ENCODE assay signal across 24 mouse cellular contexts in the genomic region with DNA sequence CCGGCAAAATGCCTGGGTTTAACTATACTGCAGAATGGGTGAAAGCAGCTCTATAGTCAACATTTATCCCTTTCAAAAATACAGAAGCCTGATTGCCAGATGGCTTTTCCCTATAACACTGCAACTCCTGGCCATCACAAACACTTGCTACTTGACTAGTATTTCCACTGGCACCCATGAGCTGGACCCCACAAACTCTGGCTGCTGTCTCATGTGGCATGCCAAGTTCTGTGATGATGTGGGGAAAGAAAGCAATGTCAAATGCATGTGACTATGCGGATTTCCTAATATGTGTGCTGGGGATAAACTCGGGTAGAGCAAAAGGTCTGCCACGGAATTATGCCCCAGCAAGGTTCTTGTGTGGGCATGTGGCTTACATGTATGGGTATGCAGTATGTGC. TPM values are rescaled to one million over a fixed set of nuclear protein-coding genes. Genes with fewer than 3 reads are reported as not detected.
DNase-seq lines count a peak whose midpoint lies in the region; ATAC-seq and TF ChIP-seq lines count a peak whose summit lies in the region.
"Had no signal": no experiment of that assay in that cellular context is flagged by ENCODE, and none has a peak within 500 bp of the region (broad histone marks: within the 10 kb centered on the region; RNA-seq: fewer than 3 reads in every experiment).

No protein-coding gene starts in this region.

- peak overlapping the region; percentile 51; the same call in 1 of the 2 replicates for H3K27ac ChIP-seq in layer of hippocampus, adult 2 months
- H3K27ac ChIP-seq in lung, embryonic 16.5 days (ENCODE audit: low read length) = no peak overlapping the region
- H3K27ac ChIP-seq in midbrain, postnatal 0 days (ENCODE audit: low read depth, low read length) = no peak overlapping the region
- no peak overlapping the region for H3K27ac ChIP-seq in midbrain, embryonic 13.5 days
- H3K27ac ChIP-seq: embryonic facial prominence, embryonic 13.5 days; embryonic facial prominence, embryonic 15.5 days; forebrain, embryonic 10.5 days; forebrain, embryonic 12.5 days had no signal

- ATAC-seq in lung, embryonic 16.5 days (ENCODE audit: low read depth) = peak; percentile 43
- ATAC-seq in midbrain, postnatal 0 days (ENCODE audit: low FRiP score) = no peak
- ATAC-seq in midbrain, embryonic 13.5 days = no peak
- ATAC-seq: forebrain, embryonic 14.5 days had no signal

- TF ChIP-seq CTCF in layer of hippocampus, adult 2 months (conservative IDR thresholded peaks at IDR 0.05) = no peak
- TF ChIP-seq CTCF in lung, adult 2 months (IDR thresholded peaks at IDR 0.05; ENCODE audit: insufficient read depth, low read length) = no peak
- TF ChIP-seq CTCF in midbrain, postnatal 0 days (IDR thresholded peaks at IDR 0.05) = no peak

- no peaks in the 10 kb centered on the region for H3K9me3 ChIP-seq in lung, embryonic 16.5 days (ENCODE audit: control insufficient read depth, low read length)
- H3K9me3 ChIP-seq in midbrain, postnatal 0 days (ENCODE audit: low read length) = no peaks in the 10 kb centered on the region
- no peaks in the 10 kb centered on the region for H3K9me3 ChIP-seq in midbrain, embryonic 13.5 days
- H3K9me3 ChIP-seq: embryonic facial prominence, embryonic 13.5 days; embryonic facial prominence, embryonic 15.5 days; forebrain, embryonic 10.5 days; forebrain, embryonic 12.5 days had no signal

- DNase-seq in layer of hippocampus, adult 2 months (ENCODE audit: low spot score in 2 of 2) = no peak
- no peak for DNase-seq in layer of hippocampus, postnatal 36 days
- DNase-seq in lung, adult 2 months = no peak
- DNase-seq in midbrain, postnatal 0 days (ENCODE audit: low spot score) = no peak
- peak; percentile 38 for DNase-seq in lung, postnatal 36 days
- DNase-seq in spleen, adult 12 weeks (ENCODE audit: low spot score) = no peak
- DNase-seq: adrenal gland, adult 2 months; adrenal gland, postnatal 10 days; adrenal gland, postnatal 25 days; cerebellum, adult 11 months; cerebellum, adult 18-20 months; cerebellum, adult 8-10 months; cerebellum, adult 9-11 months; cerebellum, postnatal 14 days; cerebellum, postnatal 36 days; embryo, embryonic 11 days had no signal

- H3K36me3 ChIP-seq in lung, embryonic 16.5 days (ENCODE audit: control insufficient read depth, insufficient read depth, low read length) = peaks cover 15% of the 10 kb centered on the region
- H3K36me3 ChIP-seq in midbrain, postnatal 0 days (ENCODE audit: insufficient read depth, low read length) = peaks cover 58% of the 10 kb centered on the region
- H3K36me3 ChIP-seq in midbrain, embryonic 13.5 days = peaks cover 48% of the 10 kb centered on the region

- no peak for TF ChIP-seq POLR2A in lung, adult 2 months (IDR thresholded peaks at IDR 0.05; ENCODE audit: borderline replicate concordance, extremely low read depth, low read depth, low read length)

- no peak overlapping the region for H3K4me2 ChIP-seq in lung, embryonic 16.5 days (ENCODE audit: low read depth, low read length)
- no peak overlapping the region for H3K4me2 ChIP-seq in midbrain, postnatal 0 days (ENCODE audit: low read depth, low read length, poor library complexity, severe bottlenecking)
- no peak overlapping the region for H3K4me2 ChIP-seq in midbrain, embryonic 13.5 days (replicated peaks)
- H3K4me2 ChIP-seq: embryonic facial prominence, embryonic 13.5 days; embryonic facial prominence, embryonic 15.5 days; forebrain, embryonic 12.5 days had no signal

- H3K4me1 ChIP-seq in lung, embryonic 16.5 days (replicated peaks; ENCODE audit: control insufficient read depth, insufficient read depth, low read length) = peaks cover 13% of the 10 kb centered on the region; the same call in 1 of the 2 replicates
- H3K4me1 ChIP-seq in lung, adult 2 months (ENCODE audit: control insufficient read depth, insufficient read depth, low read length) = no peaks in the 10 kb centered on the region
- H3K4me1 ChIP-seq in midbrain, postnatal 0 days (ENCODE audit: insufficient read depth, low read length) = no peaks in the 10 kb centered on the region; the same call in 1 of the 2 replicates
- H3K4me1 ChIP-seq in midbrain, embryonic 13.5 days (replicated peaks) = no peaks in the 10 kb centered on the region
- H3K4me1 ChIP-seq: forebrain, embryonic 10.5 days; forebrain, embryonic 12.5 days had no signal

- no peak overlapping the region for H3K4me3 ChIP-seq in layer of hippocampus, adult 2 months
- H3K4me3 ChIP-seq in lung, embryonic 16.5 days (ENCODE audit: low read length) = no peak overlapping the region
- no peak overlapping the region for H3K4me3 ChIP-seq in lung, adult 2 months (replicated peaks; ENCODE audit: extremely low read depth, low read depth, low read length)
- H3K4me3 ChIP-seq in midbrain, postnatal 0 days (ENCODE audit: low read depth, low read length) = no peak overlapping the region
- H3K4me3 ChIP-seq in midbrain, embryonic 13.5 days (replicated peaks) = no peak overlapping the region
- H3K4me3 ChIP-seq: embryonic facial prominence, embryonic 13.5 days; embryonic facial prominence, embryonic 15.5 days; erythroblast, embryonic 14.5 days; forebrain, embryonic 10.5 days; forebrain, embryonic 12.5 days had no signal

- WGBS in lung, embryonic 16.5 days = 70% methylated on average over 4 of the region's 4 CpGs
- WGBS in lung, adult 2 months = 85% methylated on average over 4 of the region's 4 CpGs
- 92% methylated on average over 4 of the region's 4 CpGs for WGBS in midbrain, postnatal 0 days
- 89% methylated on average over 4 of the region's 4 CpGs for WGBS in midbrain, embryonic 13.5 days

- no peak overlapping the region for H3K9ac ChIP-seq in lung, embryonic 16.5 days (ENCODE audit: low read length)
- peak overlapping the region; percentile 34; the same call in 1 of the 2 replicates for H3K9ac ChIP-seq in midbrain, postnatal 0 days (replicated peaks; ENCODE audit: low read length, poor library complexity, severe bottlenecking)
- no peak overlapping the region for H3K9ac ChIP-seq in midbrain, embryonic 13.5 days (replicated peaks)
- H3K9ac ChIP-seq: embryonic facial prominence, embryonic 13.5 days; embryonic facial prominence, embryonic 15.5 days; forebrain, embryonic 12.5 days had no signal

- H3K27me3 ChIP-seq in lung, embryonic 16.5 days (ENCODE audit: control insufficient read depth, insufficient read depth, low read depth, low read length) = no peaks in the 10 kb centered on the region
- no peaks in the 10 kb centered on the region for H3K27me3 ChIP-seq in midbrain, postnatal 0 days (ENCODE audit: insufficient read depth, low read length)
- no peaks in the 10 kb centered on the region for H3K27me3 ChIP-seq in midbrain, embryonic 13.5 days
- H3K27me3 ChIP-seq: embryonic facial prominence, embryonic 13.5 days; embryonic facial prominence, embryonic 15.5 days; forebrain, embryonic 12.5 days had no signal

RNA-seq across cellular contexts. Expression of gene Elac2, which starts 27.2 kb away (rescaled TPM):
- 10 to 100 TPM; 26.6 to 27.8 TPM for total RNA-seq in layer of hippocampus, adult 2 months (2021)
- total RNA-seq in layer of hippocampus, postnatal 36 days (2021) = 10 to 100 TPM; 24.9 to 27.8 TPM
- 21.1 and 21.9 TPM in 2 replicates for polyA plus RNA-seq in lung, embryonic 16.5 days (2015; fragmentation: Nextera tagmentation; extraction: Ambion mirVana)
- polyA plus RNA-seq in lung, adult 2 months (2012; rRNA removed) = 12.8 and 13.5 TPM in 2 replicates
- total RNA-seq in midbrain, postnatal 0 days (2014; rRNA removed) = 33.6 and 34.5 TPM in 2 replicates
- 23.4 TPM in 2 replicates for polyA plus RNA-seq in midbrain, postnatal 0 days (2015; fragmentation: Nextera tagmentation; extraction: Ambion mirVana)
- 30.7 and 31.6 TPM in 2 replicates for polyA plus RNA-seq in midbrain, embryonic 13.5 days (2015; fragmentation: Nextera tagmentation; extraction: Ambion mirVana)
